Mouse (Mus musculus) heart, embryonic 15.5 days (tissue): ENCODE measurements at regions not wholly inside any gene's neighbourhood (a gene's known extent, or its start where the extent isn't known, plus 50 kb on each side); places are given as distances from the start of the nearest gene placed in this dataset.

Source experiments
- ATAC-seq: fragments of 200-750 bp; cut with Nextera tagmentation; replicated peaks from 2 replicates; pipeline ENCODE4 v1.8.0; 2017; ENCODE audit warnings: low read depth, moderate TSS enrichment; ENCODE audit not compliant: insufficient number of reproducible peaks, insufficient read depth, low FRiP score
- H3K27ac ChIP-seq: fragments of 300-500 bp; sonication (generic); 2 replicates; pipeline ENCODE4 v1.5.1; 2015; ENCODE audit warnings: mild to moderate bottlenecking, inconsistent platforms
- H3K27me3 ChIP-seq: fragments of 300-500 bp; sonication (generic); 2 replicates; pipeline ENCODE4 v1.6.1; 2015; ENCODE audit warnings: inconsistent platforms
- H3K36me3 ChIP-seq: fragments of 300-500 bp; sonication (generic); 2 replicates; pipeline ENCODE4 v1.6.1; 2015; ENCODE audit warnings: mild to moderate bottlenecking, inconsistent platforms
- H3K4me1 ChIP-seq: fragments of 300-500 bp; sonication (generic); replicated peaks from 2 replicates; pipeline ENCODE4 v1.6.1; 2015; ENCODE audit warnings: inconsistent platforms
- H3K4me2 ChIP-seq: fragments of 300-500 bp; sonication (generic); 2 replicates; pipeline ENCODE4 v1.6.1; 2015; ENCODE audit warnings: inconsistent platforms, mild to moderate bottlenecking, moderate library complexity
- H3K4me3 ChIP-seq: fragments of 300-500 bp; sonication (generic); 2 replicates; pipeline ENCODE4 v1.5.1; 2015; ENCODE audit warnings: mild to moderate bottlenecking, inconsistent platforms
- H3K9ac ChIP-seq: fragments of 300-500 bp; sonication (generic); 2 replicates; pipeline ENCODE4 v1.6.1; 2015; ENCODE audit warnings: mild to moderate bottlenecking, inconsistent platforms
- H3K9me3 ChIP-seq: fragments of 300-500 bp; sonication (generic); replicated peaks from 2 replicates; pipeline ENCODE4 v1.6.1; 2016; ENCODE audit warnings: inconsistent platforms
- WGBS: fragments of 180-500 bp; shearing (Covaris S2); methylation state at CpG from one replicate; pipeline ENCODE4 v1.1.7; 2015; ENCODE audit warnings: mixed read lengths; 5-methylcytosine and 5-hydroxymethylcytosine counted together

GRCm38 (mm10) chr7:36420741-36421140, 277.2 kb upstream of the Tshz3 start:
- no peaks in the 10 kb centered on the region for H3K36me3 ChIP-seq
- H3K9me3 ChIP-seq = no peaks in the 10 kb centered on the region
- no peaks in the 10 kb centered on the region for H3K27me3 ChIP-seq
- no peak overlapping the region for H3K4me2 ChIP-seq
- 65% methylated on average over 9 of the region's 9 CpGs for WGBS
- no peak for ATAC-seq
- H3K9ac ChIP-seq = no peak overlapping the region
- no peak overlapping the region for H3K4me3 ChIP-seq
- H3K4me1 ChIP-seq = no peaks in the 10 kb centered on the region
- H3K27ac ChIP-seq = no peak overlapping the region

GRCm38 (mm10) chr7:36449181-36449915, 248.6 kb upstream of the Tshz3 start:
- H3K9ac ChIP-seq = no peak overlapping the region
- WGBS = 64% methylated on average over 6 of the region's 6 CpGs
- H3K27ac ChIP-seq = no peak overlapping the region
- H3K9me3 ChIP-seq = no peaks in the 10 kb centered on the region
- no peaks in the 10 kb centered on the region for H3K27me3 ChIP-seq
- ATAC-seq = no peak
- H3K36me3 ChIP-seq = no peaks in the 10 kb centered on the region
- no peaks in the 10 kb centered on the region for H3K4me1 ChIP-seq
- no peak overlapping the region for H3K4me3 ChIP-seq
- no peak overlapping the region for H3K4me2 ChIP-seq

GRCm38 (mm10) chr7:36453816-36454215, 244.1 kb upstream of the Tshz3 start:
- WGBS = 83% methylated on average over 4 of the region's 4 CpGs
- ATAC-seq = no peak
- H3K9me3 ChIP-seq = no peaks in the 10 kb centered on the region
- H3K27me3 ChIP-seq = no peaks in the 10 kb centered on the region
- no peak overlapping the region for H3K27ac ChIP-seq
- H3K9ac ChIP-seq = no peak overlapping the region
- H3K4me3 ChIP-seq = no peak overlapping the region
- H3K4me1 ChIP-seq = no peaks in the 10 kb centered on the region
- no peak overlapping the region for H3K4me2 ChIP-seq
- no peaks in the 10 kb centered on the region for H3K36me3 ChIP-seq

GRCm38 (mm10) chr7:36456080-36456479, 241.8 kb upstream of the Tshz3 start:
- Histone ChIP-seq H3K9ac (no peak overlapping the region), H3K4me1 (no peaks in the 10 kb centered on the region), H3K27ac (no peak overlapping the region), H3K4me2 (no peak overlapping the region), H3K9me3 (no peaks in the 10 kb centered on the region), H3K36me3 (no peaks in the 10 kb centered on the region), H3K27me3 (no peaks in the 10 kb centered on the region), H3K4me3 (no peak overlapping the region)
- WGBS = 82% methylated on average over 6 of the region's 6 CpGs
- no peak for ATAC-seq

GRCm38 (mm10) chr7:36462422-36462833, 235.5 kb upstream of the Tshz3 start:
- no peak for ATAC-seq
- Histone ChIP-seq H3K27ac (no peak overlapping the region), H3K27me3 (no peaks in the 10 kb centered on the region), H3K36me3 (no peaks in the 10 kb centered on the region), H3K4me2 (no peak overlapping the region), H3K4me1 (no peaks in the 10 kb centered on the region), H3K4me3 (no peak overlapping the region), H3K9ac (no peak overlapping the region), H3K9me3 (no peaks in the 10 kb centered on the region)
- WGBS = 53% methylated on average over 5 of the region's 5 CpGs

- ATAC-seq = no peak
- no peak overlapping the region for H3K4me3 ChIP-seq
- H3K9ac ChIP-seq = no peak overlapping the region
- H3K4me2 ChIP-seq = no peak overlapping the region
- H3K36me3 ChIP-seq = no peaks in the 10 kb centered on the region
- no peaks in the 10 kb centered on the region for H3K27me3 ChIP-seq
- no peaks in the 10 kb centered on the region for H3K9me3 ChIP-seq
- H3K27ac ChIP-seq = no peak overlapping the region
- no peaks in the 10 kb centered on the region for H3K4me1 ChIP-seq
Measured at GRCm38 (mm10) chr7:36469386-36469785, 228.5 kb upstream of the Tshz3 start.

GRCm38 (mm10) chr7:36473532-36473931, 224.4 kb upstream of the Tshz3 start:
- H3K9ac ChIP-seq = no peak overlapping the region
- no peaks in the 10 kb centered on the region for H3K9me3 ChIP-seq
- H3K4me1 ChIP-seq = no peaks in the 10 kb centered on the region
- no peaks in the 10 kb centered on the region for H3K27me3 ChIP-seq
- H3K4me2 ChIP-seq = no peak overlapping the region
- no peak overlapping the region for H3K4me3 ChIP-seq
- no peaks in the 10 kb centered on the region for H3K36me3 ChIP-seq
- H3K27ac ChIP-seq = no peak overlapping the region
- WGBS = 78% methylated on average over 2 of the region's 2 CpGs
- no peak for ATAC-seq

- Histone ChIP-seq H3K27me3 (no peaks in the 10 kb centered on the region), H3K36me3 (no peaks in the 10 kb centered on the region)
- 80% methylated on average over 4 of the region's 4 CpGs for WGBS
Measured at GRCm38 (mm10) chr7:36476434-36476833, 221.5 kb upstream of the Tshz3 start.

GRCm38 (mm10) chr7:36476851-36477644, 220.9 kb upstream of the Tshz3 start:
- Histone ChIP-seq H3K4me3 (no peak overlapping the region), H3K4me1 (no peaks in the 10 kb centered on the region), H3K4me2 (no peak overlapping the region), H3K9me3 (no peaks in the 10 kb centered on the region), H3K9ac (no peak overlapping the region), H3K27me3 (no peaks in the 10 kb centered on the region), H3K36me3 (no peaks in the 10 kb centered on the region), H3K27ac (no peak overlapping the region)
- no peak for ATAC-seq
- WGBS = 81% methylated on average over 22 of the region's 22 CpGs

More at GRCm38 (mm10) chr7:36476434-36476833, 221.5 kb upstream of the Tshz3 start:
- H3K4me3 ChIP-seq = no peak overlapping the region
- H3K9ac ChIP-seq = no peak overlapping the region
- H3K9me3 ChIP-seq = no peaks in the 10 kb centered on the region
- no peak overlapping the region for H3K4me2 ChIP-seq
- no peak for ATAC-seq
- H3K27ac ChIP-seq = no peak overlapping the region
- no peaks in the 10 kb centered on the region for H3K4me1 ChIP-seq

- Histone ChIP-seq H3K4me1 (no peaks in the 10 kb centered on the region), H3K9ac (no peak overlapping the region), H3K4me3 (no peak overlapping the region), H3K36me3 (no peaks in the 10 kb centered on the region), H3K4me2 (no peak overlapping the region), H3K9me3 (no peaks in the 10 kb centered on the region), H3K27ac (no peak overlapping the region), H3K27me3 (0 out of 2 replicates have a peak, but pooled peaks cover 3% of the 10 kb centered on the region)
- ATAC-seq = no peak
- WGBS = 78% methylated on average over 9 of the region's 9 CpGs
Measured at GRCm38 (mm10) chr7:36488155-36488554, 209.8 kb upstream of the Tshz3 start.

GRCm38 (mm10) chr7:36491173-36491581, 206.7 kb upstream of the Tshz3 start:
- ATAC-seq = no peak
- 74% methylated on average over 10 of the region's 10 CpGs for WGBS
- Histone ChIP-seq H3K9me3 (no peaks in the 10 kb centered on the region), H3K4me3 (no peak overlapping the region), H3K4me1 (no peaks in the 10 kb centered on the region), H3K27ac (no peak overlapping the region), H3K4me2 (no peak overlapping the region), H3K9ac (no peak overlapping the region), H3K27me3 (no peaks in the 10 kb centered on the region), H3K36me3 (no peaks in the 10 kb centered on the region)
